Mouse (Mus musculus) heart, embryonic 12.5 days (tissue): Measurements from ENCODE around the gene Cdk18. TPM values are rescaled to one million over a fixed set of nuclear protein-coding genes. Genes with fewer than 3 reads are reported as not detected.

Experiments used
- ATAC-seq: fragments of 200-750 bp; cut with Nextera tagmentation; 2 replicates; pipeline ENCODE4 v1.8.0; 2017; ENCODE audit warnings: moderate TSS enrichment, moderate library complexity; ENCODE audit not compliant: insufficient number of reproducible peaks, low FRiP score
- H3K27ac ChIP-seq: fragments of 300-500 bp; sonication (generic); 2 replicates; pipeline ENCODE4 v1.5.1; 2016; ENCODE audit warnings: mild to moderate bottlenecking, moderate library complexity; ENCODE audit not compliant: poor library complexity, severe bottlenecking
- H3K27me3 ChIP-seq: fragments of 300-500 bp; sonication (generic); replicated peaks from 2 replicates; pipeline ENCODE4 v1.6.1; 2016; ENCODE audit warnings: mild to moderate bottlenecking, moderate library complexity
- H3K36me3 ChIP-seq: fragments of 300-500 bp; sonication (generic); 2 replicates; pipeline ENCODE4 v1.6.1; 2016; ENCODE audit warnings: mild to moderate bottlenecking, moderate library complexity
- H3K4me1 ChIP-seq: fragments of 300-500 bp; sonication (generic); replicated peaks from 2 replicates; pipeline ENCODE4 v1.6.1; 2016; ENCODE audit warnings: mild to moderate bottlenecking
- H3K4me2 ChIP-seq: fragments of 300-500 bp; sonication (generic); 2 replicates; pipeline ENCODE4 v1.6.1; 2016; ENCODE audit warnings: mild to moderate bottlenecking, moderate library complexity
- H3K4me3 ChIP-seq: fragments of 300-500 bp; sonication (generic); 2 replicates; pipeline ENCODE4 v1.5.1; 2016; ENCODE audit warnings: mild to moderate bottlenecking
- H3K9ac ChIP-seq: fragments of 300-500 bp; sonication (generic); 2 replicates; pipeline ENCODE4 v1.6.1; 2016; ENCODE audit warnings: mild to moderate bottlenecking, moderate library complexity
- H3K9me3 ChIP-seq: fragments of 300-500 bp; sonication (generic); replicated peaks from 2 replicates; pipeline ENCODE4 v1.6.1; 2016; ENCODE audit warnings: mild to moderate bottlenecking, moderate library complexity
- WGBS: fragments of 180-500 bp; shearing (Covaris S2); methylation state at CpG from one replicate; pipeline ENCODE4 v1.1.7; 2016; 5-methylcytosine and 5-hydroxymethylcytosine counted together
- polyA plus RNA-seq: library from polyadenylated mRNA; unstranded; fragments of >200 nt; fragmentation: Nextera tagmentation; extraction: Ambion mirVana; gene quantifications from 2 replicates; pipeline ENCODE4 v1.2.1, GENCODE M21; 2016

The Cdk18 gene
- polyA plus RNA-seq, 1 experiment from 2014 or later = 3.7 TPM

DNA sequence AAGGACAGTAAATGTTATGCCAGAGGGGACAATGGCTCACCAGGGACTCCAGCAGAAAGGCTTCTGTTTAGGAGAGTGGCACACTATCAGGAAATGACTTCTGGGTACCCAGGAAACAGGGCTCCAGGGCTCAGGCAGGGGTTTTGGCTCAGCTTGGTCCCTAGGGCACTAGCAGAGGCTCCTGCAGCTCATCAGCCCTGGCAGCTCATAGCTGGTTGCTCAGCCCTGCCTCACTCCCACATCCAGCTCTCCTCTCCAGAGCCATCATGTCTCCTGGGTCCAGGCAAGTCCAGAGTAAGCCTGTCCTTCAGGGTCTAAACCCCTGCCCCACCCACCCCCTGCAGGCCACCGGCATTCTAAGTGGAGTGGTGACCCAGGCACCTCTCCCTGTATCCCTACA, 28.1 kb downstream of the Cdk18 start:
- WGBS = 36% methylated on average over 1 of the region's 1 CpGs
- no peaks in the 10 kb centered on the region for H3K9me3 ChIP-seq
- H3K27ac ChIP-seq = no peak overlapping the region
- H3K4me2 ChIP-seq = no peak overlapping the region
- H3K27me3 ChIP-seq = no peaks in the 10 kb centered on the region
- no peak overlapping the region for H3K4me3 ChIP-seq
- H3K36me3 ChIP-seq = no peaks in the 10 kb centered on the region
- H3K4me1 ChIP-seq = no peaks in the 10 kb centered on the region; the same call in 1 of the 2 replicates
- no peak for ATAC-seq
- no peak overlapping the region for H3K9ac ChIP-seq

DNA sequence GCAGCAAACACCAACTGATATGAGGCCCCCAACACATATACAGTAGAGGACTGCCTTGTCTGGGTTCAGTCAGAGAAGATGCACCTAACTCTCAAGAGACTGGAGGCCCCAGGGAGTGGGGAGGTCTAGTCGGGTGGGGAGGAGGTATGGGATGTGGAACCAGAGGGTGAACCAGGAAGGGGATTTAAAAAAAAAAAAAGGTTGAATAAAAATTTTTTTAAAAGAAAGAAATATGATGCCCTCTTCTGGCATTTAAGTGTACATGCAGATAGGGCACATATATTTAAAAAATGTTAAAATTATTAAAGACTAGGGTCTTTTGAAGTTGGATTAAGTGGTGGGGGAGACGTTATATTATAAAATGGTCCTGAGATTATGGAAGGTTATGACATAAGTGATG, 30.1 kb downstream of the Cdk18 start:
- H3K27ac ChIP-seq = no peak overlapping the region
- no peaks in the 10 kb centered on the region; the same call in 1 of the 2 replicates for H3K4me1 ChIP-seq
- H3K9ac ChIP-seq = no peak overlapping the region
- no peaks in the 10 kb centered on the region for H3K9me3 ChIP-seq
- 58% methylated on average over 2 of the region's 2 CpGs for WGBS
- no peak overlapping the region for H3K4me2 ChIP-seq
- no peak for ATAC-seq
- no peak overlapping the region for H3K4me3 ChIP-seq
- H3K36me3 ChIP-seq = no peaks in the 10 kb centered on the region
- H3K27me3 ChIP-seq = no peaks in the 10 kb centered on the region

DNA sequence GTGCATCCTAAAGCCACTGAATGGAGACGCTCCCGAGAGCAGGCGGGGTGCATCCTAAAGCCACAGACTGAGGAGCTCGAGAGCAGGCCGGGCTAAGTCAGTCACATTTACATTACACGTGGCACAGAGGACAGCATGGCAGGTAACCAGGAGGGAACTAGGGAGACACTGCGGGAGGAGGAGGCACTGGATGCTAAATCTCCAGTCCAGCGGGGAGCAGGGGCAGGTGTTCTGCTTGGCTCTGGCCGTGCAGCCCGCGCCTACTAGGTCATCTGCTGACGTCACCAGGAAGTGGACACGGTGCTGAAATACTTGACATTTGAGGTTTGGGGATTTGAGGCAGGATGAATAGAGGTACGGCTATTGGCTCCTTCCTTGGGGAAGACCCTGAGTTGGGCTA, 35.1 kb downstream of the Cdk18 start:
- Histone ChIP-seq H3K36me3 (no peaks in the 10 kb centered on the region), H3K4me3 (no peak overlapping the region), H3K27ac (no peak overlapping the region), H3K9me3 (peaks cover 5% of the 10 kb centered on the region; the same call in 1 of the 2 replicates), H3K4me1 (no peaks in the 10 kb centered on the region), H3K9ac (no peak overlapping the region), H3K27me3 (no peaks in the 10 kb centered on the region), H3K4me2 (no peak overlapping the region)
- whole genome bisulfite sequencing = 60% methylated on average over 14 of the region's 14 CpGs
- no peak for ATAC-seq

DNA sequence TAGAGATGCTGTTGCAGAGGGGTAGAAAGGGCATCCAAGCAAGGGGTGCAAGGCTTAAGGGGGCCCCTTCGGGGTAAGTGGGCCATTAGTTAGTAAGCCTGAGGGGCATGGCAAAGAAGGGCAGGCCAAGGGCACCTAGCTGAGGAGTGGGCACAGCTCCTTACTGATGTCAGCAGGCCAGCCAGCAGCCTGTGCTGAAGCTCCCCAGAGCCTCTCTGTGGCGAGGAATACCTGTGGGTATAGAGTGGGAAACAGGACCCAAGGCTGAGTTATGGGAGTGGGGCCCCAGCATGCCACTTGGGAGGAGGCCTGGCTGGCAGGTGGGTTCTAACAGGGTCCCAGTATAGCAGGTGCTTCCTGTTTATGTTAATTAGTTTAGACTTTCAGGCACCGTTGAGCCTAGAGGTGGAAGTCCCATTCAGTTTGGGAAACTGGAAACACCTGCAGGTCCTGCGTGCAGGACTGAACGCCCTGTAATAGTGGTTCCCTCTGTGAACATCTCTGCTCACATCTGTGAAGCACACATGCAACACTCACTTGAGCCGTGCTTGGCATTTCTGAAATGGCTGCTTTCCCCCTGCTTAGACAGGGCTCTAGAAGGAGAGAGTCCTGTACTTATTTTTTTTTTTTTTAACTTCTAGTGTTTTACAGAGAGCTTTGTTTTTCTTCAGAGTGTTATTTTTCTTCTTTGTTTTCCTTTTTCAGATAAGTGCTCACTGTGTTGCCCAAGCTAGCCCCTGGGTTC, 37.4 kb downstream of the Cdk18 start:
- no peaks in the 10 kb centered on the region for H3K4me1 ChIP-seq
- WGBS = 69% methylated on average over 6 of the region's 6 CpGs
- no peak for ATAC-seq
- H3K4me2 ChIP-seq = no peak overlapping the region
- H3K4me3 ChIP-seq = no peak overlapping the region
- H3K27me3 ChIP-seq = no peaks in the 10 kb centered on the region
- H3K9ac ChIP-seq = no peak overlapping the region
- peaks cover 5% of the 10 kb centered on the region; the same call in 1 of the 2 replicates for H3K9me3 ChIP-seq
- no peak overlapping the region for H3K27ac ChIP-seq
- no peaks in the 10 kb centered on the region for H3K36me3 ChIP-seq

DNA sequence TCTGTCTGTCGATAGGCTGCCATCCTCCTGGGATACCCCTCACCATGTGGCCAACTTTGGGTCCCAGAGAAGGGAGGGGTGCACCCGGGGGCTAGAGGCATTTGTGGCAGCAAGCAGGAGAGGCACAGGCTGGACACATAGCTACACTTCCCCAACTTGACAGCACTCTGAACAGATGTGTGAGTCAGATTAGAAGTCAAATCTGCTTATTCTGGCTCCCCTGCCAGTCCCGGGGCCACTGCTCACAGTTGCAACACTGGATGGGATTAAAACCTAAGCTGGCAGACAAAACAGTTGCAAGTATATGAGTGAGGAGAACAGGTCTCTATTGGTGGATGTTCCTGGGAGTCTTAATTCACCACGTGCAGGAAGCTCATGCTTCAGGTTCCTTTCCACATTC, 39.7 kb downstream of the Cdk18 start:
- Histone ChIP-seq H3K27me3 (no peaks in the 10 kb centered on the region), H3K9me3 (peaks cover 5% of the 10 kb centered on the region; the same call in 1 of the 2 replicates), H3K4me1 (peaks cover 9% of the 10 kb centered on the region), H3K4me2 (no peak overlapping the region), H3K4me3 (no peak overlapping the region), H3K9ac (no peak overlapping the region), H3K27ac (no peak overlapping the region), H3K36me3 (no peaks in the 10 kb centered on the region)
- no peak for ATAC-seq
- 68% methylated on average over 4 of the region's 4 CpGs for WGBS

DNA sequence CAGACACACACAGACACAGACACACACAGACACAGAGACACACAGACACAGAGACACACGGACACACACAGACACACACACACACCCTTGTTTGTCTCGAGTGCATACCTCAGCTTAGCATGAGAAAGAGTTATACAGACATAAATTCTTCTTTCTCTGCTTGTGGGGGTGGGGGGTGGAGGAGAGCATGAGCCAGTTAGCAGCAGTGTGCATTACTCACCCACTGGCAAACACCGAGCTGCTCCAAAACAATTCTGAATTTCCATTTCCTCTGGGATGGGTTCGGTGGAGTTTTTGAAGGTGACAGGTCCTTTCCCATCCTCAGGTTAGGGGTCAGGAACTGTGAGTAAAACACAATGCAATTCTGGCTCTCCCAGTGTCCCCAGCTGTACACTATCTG, 40.5 kb downstream of the Cdk18 start:
- no peak overlapping the region for H3K4me3 ChIP-seq
- H3K9me3 ChIP-seq = peaks cover 5% of the 10 kb centered on the region; the same call in 1 of the 2 replicates
- no peaks in the 10 kb centered on the region for H3K36me3 ChIP-seq
- WGBS = 61% methylated on average over 4 of the region's 4 CpGs
- no peak overlapping the region for H3K9ac ChIP-seq
- no peak for ATAC-seq
- peaks cover 9% of the 10 kb centered on the region for H3K4me1 ChIP-seq
- no peak overlapping the region for H3K27ac ChIP-seq
- no peaks in the 10 kb centered on the region for H3K27me3 ChIP-seq
- no peak overlapping the region for H3K4me2 ChIP-seq

DNA sequence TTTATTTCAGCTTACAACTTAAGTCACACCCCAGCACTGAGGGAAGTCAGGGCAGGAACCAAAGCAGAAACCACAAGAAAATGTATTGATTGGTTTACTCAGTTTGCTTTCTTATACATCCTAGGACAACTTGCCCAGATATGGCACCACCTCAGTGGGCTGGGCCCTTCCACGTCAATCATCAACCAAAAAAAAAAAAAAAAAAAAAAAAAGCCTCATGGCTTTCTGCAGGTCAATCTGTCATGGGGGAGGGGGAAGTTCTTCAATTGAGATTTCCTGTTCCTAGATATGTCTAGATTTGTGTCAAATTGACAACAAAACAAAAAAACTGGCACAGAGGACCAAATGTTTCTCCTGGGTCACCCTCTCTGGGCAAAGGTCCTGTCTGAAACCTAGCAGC, 41.4 kb downstream of the Cdk18 start:
- WGBS = 55% methylated on average over 1 of the region's 1 CpGs
- H3K4me2 ChIP-seq = no peak overlapping the region

DNA sequence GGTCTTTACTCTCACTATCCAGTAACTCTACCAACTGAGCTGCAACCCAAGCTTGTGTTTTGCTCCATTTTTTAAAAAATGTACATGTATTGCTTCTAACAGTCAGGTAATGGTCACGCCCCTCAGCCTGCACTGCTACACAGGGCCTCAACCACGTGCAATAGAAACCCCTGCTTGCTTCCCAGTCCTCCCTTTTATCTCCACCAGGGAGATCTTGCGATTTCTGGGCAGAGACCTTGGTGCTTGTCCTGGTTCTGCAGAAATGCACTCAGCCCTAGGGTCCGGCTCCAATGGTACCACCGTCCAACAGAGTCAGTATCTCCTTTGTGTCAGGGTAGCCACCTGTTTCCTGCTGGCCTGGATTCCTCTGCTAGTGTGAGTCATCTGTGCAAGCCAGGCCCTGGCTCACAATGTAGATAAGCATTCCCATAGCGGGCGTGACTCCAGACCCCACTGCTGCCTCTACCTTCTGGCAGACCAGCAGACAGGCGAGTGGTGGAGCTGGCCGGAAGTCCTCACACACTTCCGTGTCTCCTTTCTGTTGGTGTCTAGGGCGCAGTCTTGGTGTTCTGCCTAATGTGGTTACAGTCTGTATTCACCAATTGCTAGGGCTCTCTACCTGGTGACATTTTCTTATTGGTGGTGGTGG, 44.0 kb downstream of the Cdk18 start:
- 27% methylated on average over 11 of the region's 11 CpGs for WGBS
- Histone ChIP-seq H3K27me3 (no peaks in the 10 kb centered on the region), H3K36me3 (no peaks in the 10 kb centered on the region), H3K4me2 (no peak overlapping the region), H3K4me1 (peaks cover 9% of the 10 kb centered on the region), H3K27ac (no peak overlapping the region), H3K4me3 (no peak overlapping the region), H3K9ac (no peak overlapping the region), H3K9me3 (no peaks in the 10 kb centered on the region)
- ATAC-seq = peak; percentile 86

More for the DNA sequence above, 41.4 kb downstream of the Cdk18 start:
- Histone ChIP-seq H3K27ac (no peak overlapping the region), H3K4me1 (peaks cover 9% of the 10 kb centered on the region), H3K9me3 (peaks cover 5% of the 10 kb centered on the region; the same call in 1 of the 2 replicates), H3K4me3 (no peak overlapping the region), H3K36me3 (no peaks in the 10 kb centered on the region), H3K27me3 (no peaks in the 10 kb centered on the region), H3K9ac (no peak overlapping the region)
- ATAC-seq = no peak

DNA sequence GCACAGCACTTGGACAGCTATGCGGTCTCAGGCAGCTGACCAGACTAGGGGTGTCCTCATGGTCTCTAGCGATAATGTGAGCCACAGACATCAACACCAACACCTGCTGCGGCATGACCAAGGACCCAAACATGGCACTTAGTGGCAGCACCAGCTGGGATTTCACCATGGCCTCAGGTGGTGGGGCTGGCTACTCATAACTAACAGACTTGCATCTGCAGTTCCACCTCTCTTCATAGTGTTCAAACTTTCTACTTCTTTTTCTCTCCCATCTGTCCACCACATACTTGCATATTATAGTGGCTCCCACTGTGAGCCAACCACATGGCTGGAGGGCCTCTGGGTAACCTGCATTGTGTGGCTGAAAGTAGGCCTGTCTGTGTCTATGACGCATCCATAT, 46.2 kb downstream of the Cdk18 start:
- no peak overlapping the region for H3K4me3 ChIP-seq
- H3K27me3 ChIP-seq = no peaks in the 10 kb centered on the region
- H3K4me1 ChIP-seq = peaks cover 9% of the 10 kb centered on the region
- no peaks in the 10 kb centered on the region for H3K36me3 ChIP-seq
- no peaks in the 10 kb centered on the region for H3K9me3 ChIP-seq
- WGBS = 91% methylated on average over 4 of the region's 4 CpGs
- H3K4me2 ChIP-seq = no peak overlapping the region
- H3K9ac ChIP-seq = no peak overlapping the region
- no peak overlapping the region for H3K27ac ChIP-seq
- ATAC-seq = no peak

DNA sequence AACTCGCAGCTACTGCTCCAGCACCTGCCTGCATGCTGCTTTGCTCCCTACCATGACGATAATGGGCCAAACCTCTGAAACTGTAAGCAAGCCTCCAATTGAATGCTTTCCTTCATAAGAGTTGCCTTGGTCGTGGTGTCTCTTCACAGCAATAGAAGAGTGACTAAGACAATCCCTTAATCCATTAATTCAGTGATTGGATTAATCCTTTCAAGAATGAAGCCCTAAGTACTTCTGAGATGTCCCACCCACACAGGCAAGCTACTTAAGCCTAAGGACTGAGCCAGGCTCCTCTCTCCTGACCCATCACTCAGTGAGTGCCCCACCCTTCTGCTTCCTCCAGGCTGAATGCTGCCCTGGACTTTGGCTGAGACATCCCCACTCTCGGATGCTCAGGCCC, 49.2 kb downstream of the Cdk18 start:
- Histone ChIP-seq H3K4me3 (no peak overlapping the region), H3K36me3 (no peaks in the 10 kb centered on the region), H3K4me1 (peaks cover 3% of the 10 kb centered on the region), H3K9me3 (no peaks in the 10 kb centered on the region), H3K4me2 (no peak overlapping the region), H3K27me3 (no peaks in the 10 kb centered on the region), H3K9ac (no peak overlapping the region), H3K27ac (no peak overlapping the region)
- 76% methylated on average over 4 of the region's 4 CpGs for WGBS
- no peak for ATAC-seq

DNA sequence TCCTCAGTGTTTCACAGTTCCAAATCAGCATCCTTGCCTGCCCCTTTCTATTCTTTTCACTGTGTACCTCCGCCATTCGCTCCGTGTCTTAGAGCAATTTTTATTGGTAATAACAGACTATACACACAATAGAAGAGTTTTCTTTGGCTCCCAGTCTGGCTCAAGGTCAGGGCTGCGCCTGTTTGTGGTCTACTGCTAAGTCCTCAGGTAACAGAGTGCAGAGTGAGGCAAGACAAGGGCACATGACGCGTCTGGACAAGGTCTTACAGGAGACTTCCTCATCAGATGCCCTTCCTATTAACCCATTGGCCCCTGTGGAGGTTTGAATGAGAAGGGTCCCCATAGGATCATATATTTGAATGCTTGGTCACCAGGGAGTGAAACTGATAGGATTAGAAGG, 49.7 kb downstream of the Cdk18 start:
- H3K36me3 ChIP-seq = no peaks in the 10 kb centered on the region
- H3K27ac ChIP-seq = no peak overlapping the region
- H3K27me3 ChIP-seq = no peaks in the 10 kb centered on the region
- no peak for ATAC-seq
- no peak overlapping the region for H3K4me3 ChIP-seq
- no peaks in the 10 kb centered on the region for H3K4me1 ChIP-seq
- 78% methylated on average over 6 of the region's 6 CpGs for WGBS
- no peaks in the 10 kb centered on the region for H3K9me3 ChIP-seq
- no peak overlapping the region for H3K4me2 ChIP-seq
- H3K9ac ChIP-seq = no peak overlapping the region
